Mouse (Mus musculus): ENCODE data around the gene Herc2. TPM values are rescaled to one million over a fixed set of nuclear protein-coding genes. Genes with fewer than 3 reads are reported as not detected.

Herc2 gene
- total and polyA plus RNA-seq, 2 experiments from 2014 or later, result 38.4 to 85.4 TPM

DNA sequence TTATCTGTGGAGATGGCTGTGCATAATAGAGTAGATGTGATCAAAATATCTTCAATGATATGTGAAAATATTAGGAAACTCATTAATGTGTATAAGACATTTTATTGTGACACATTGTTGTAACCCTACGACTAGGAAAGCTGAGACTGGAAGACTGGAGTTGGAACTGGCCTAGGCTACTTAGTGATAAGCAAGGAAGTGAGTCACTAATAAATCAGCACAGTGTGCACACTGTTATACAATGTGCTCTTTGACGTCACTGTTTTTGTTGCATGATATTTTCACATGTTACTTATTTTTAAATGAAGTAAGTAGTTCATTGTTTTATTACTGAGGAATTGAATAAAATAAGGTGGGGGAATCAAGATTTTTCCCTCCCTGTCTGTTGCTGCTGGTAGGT, 16.1 kb downstream of the Herc2 start:
- H3K9me3 ChIP-seq (ENCODE audit: low read length), result no peaks in the 10 kb centered on the region
- no peak overlapping the region for H3K4me2 ChIP-seq (ENCODE audit: low read depth)
- no peaks in the 10 kb centered on the region for H3K4me1 ChIP-seq (ENCODE audit: insufficient read depth)
- no peaks in the 10 kb centered on the region; the same call in 1 of the 2 replicates for H3K36me3 ChIP-seq (ENCODE audit: insufficient read depth)
- ATAC-seq, result no peak
- TF ChIP-seq CTCF (IDR thresholded peaks at IDR 0.05; ENCODE audit: low read depth), result no peak
- no peak overlapping the region for H3K27ac ChIP-seq (ENCODE audit: low read depth, low read length)
- H3K9ac ChIP-seq, result no peak overlapping the region
- no peaks in the 10 kb centered on the region for H3K27me3 ChIP-seq (ENCODE audit: insufficient read depth, low read length)
- no peak for DNase-seq
- H3K4me3 ChIP-seq (ENCODE audit: low read depth, low read length), result no peak overlapping the region
- 84% methylated on average over 2 of the region's 2 CpGs for WGBS

DNA sequence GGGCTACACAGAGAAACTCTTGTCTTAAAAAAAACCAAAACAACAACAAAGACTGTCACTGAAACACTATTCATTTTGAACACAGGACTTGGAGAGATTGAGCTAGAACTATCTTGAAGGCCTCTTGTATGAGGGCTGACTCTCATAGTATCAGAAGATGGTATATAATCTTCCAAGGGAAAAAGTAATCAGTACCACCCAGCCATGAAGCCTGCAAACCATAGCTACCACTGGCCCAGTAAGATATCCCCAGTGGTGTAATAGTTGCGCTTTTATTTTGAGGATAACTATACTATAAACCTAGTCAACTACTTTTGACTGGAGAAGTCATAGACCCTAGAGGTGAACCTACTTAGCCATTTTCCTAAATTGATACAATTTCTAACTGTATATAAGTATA, 16.6 kb downstream of the Herc2 start:
- no peak for DNase-seq
- Histone ChIP-seq H3K4me2 (ENCODE audit: low read depth) (no peak overlapping the region), H3K27me3 (ENCODE audit: insufficient read depth, low read length) (no peaks in the 10 kb centered on the region), H3K36me3 (ENCODE audit: insufficient read depth) (no peaks in the 10 kb centered on the region; the same call in 1 of the 2 replicates), H3K9ac (no peak overlapping the region), H3K27ac (ENCODE audit: low read depth, low read length) (no peak overlapping the region), H3K4me3 (ENCODE audit: low read depth, low read length) (no peak overlapping the region), H3K9me3 (ENCODE audit: low read length) (no peaks in the 10 kb centered on the region), H3K4me1 (ENCODE audit: insufficient read depth) (no peaks in the 10 kb centered on the region)
- no peak for ATAC-seq
- 98% methylated on average over 1 of the region's 1 CpGs for WGBS
- TF ChIP-seq CTCF (IDR thresholded peaks at IDR 0.05; ENCODE audit: low read depth), result no peak

DNA sequence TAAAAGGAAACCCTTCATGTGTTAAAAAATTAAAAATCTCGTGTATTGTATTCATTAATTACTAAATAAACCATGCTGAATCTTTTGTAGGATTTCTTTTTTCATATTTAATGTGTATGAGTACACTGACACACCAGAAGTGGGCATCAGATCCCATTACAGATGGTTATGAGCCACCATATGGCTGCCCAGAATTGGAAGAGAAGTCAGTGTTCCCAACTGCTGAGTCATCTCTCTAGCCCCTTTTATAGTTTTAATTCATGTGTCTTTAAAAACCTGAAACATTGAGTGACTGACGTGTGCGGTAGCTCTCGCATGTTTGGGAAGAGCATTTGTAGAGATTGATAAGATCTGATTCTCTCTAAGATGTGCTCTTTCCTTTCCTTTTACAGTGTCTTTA, 21.7 kb downstream of the Herc2 start:
- H3K4me2 ChIP-seq (ENCODE audit: low read depth), result no peak overlapping the region
- no peak for ATAC-seq
- peaks cover 3% of the 10 kb centered on the region for H3K36me3 ChIP-seq (ENCODE audit: insufficient read depth)
- H3K9ac ChIP-seq, result no peak overlapping the region
- no peaks in the 10 kb centered on the region for H3K27me3 ChIP-seq (ENCODE audit: insufficient read depth, low read length)
- TF ChIP-seq CTCF (IDR thresholded peaks at IDR 0.05; ENCODE audit: low read depth), result no peak
- 66% methylated on average over 4 of the region's 4 CpGs for whole genome bisulfite sequencing
- H3K27ac ChIP-seq (ENCODE audit: low read depth, low read length), result no peak overlapping the region
- no peaks in the 10 kb centered on the region for H3K9me3 ChIP-seq (ENCODE audit: low read length)
- peak; percentile 21 for DNase-seq
- H3K4me3 ChIP-seq (ENCODE audit: low read depth, low read length), result no peak overlapping the region
- H3K4me1 ChIP-seq (ENCODE audit: insufficient read depth), result no peaks in the 10 kb centered on the region

DNA sequence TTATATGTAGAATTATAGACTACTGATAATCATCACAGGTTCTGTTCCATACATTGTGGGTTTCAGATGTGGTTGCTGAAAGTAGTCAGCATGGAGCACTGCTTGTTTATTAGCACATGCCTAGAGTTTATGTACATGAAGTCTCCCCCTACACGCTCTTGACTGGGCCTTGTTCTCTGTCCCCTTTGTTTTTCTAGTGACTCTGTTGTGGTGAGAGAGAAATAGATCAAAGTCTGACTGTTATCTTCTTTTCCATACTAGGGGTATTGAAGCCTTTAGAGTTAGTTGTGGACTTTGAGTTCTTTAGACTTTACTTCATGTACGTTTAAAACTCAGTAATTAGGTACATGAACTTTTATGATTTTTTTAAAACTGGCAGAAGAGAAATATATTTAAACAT, 33.0 kb downstream of the Herc2 start:
- Histone ChIP-seq H3K4me1 (ENCODE audit: insufficient read depth) (no peaks in the 10 kb centered on the region), H3K4me3 (ENCODE audit: low read depth, low read length) (no peak overlapping the region), H3K36me3 (ENCODE audit: insufficient read depth) (peaks cover 41% of the 10 kb centered on the region), H3K27ac (ENCODE audit: low read depth, low read length) (no peak overlapping the region), H3K9me3 (ENCODE audit: low read length) (no peaks in the 10 kb centered on the region), H3K27me3 (ENCODE audit: insufficient read depth, low read length) (no peaks in the 10 kb centered on the region), H3K9ac (no peak overlapping the region), H3K4me2 (ENCODE audit: low read depth) (no peak overlapping the region)
- no peak for DNase-seq
- ATAC-seq, result no peak
- TF ChIP-seq CTCF (IDR thresholded peaks at IDR 0.05; ENCODE audit: low read depth), result no peak
- WGBS, result 88% methylated on average over 2 of the region's 2 CpGs

DNA sequence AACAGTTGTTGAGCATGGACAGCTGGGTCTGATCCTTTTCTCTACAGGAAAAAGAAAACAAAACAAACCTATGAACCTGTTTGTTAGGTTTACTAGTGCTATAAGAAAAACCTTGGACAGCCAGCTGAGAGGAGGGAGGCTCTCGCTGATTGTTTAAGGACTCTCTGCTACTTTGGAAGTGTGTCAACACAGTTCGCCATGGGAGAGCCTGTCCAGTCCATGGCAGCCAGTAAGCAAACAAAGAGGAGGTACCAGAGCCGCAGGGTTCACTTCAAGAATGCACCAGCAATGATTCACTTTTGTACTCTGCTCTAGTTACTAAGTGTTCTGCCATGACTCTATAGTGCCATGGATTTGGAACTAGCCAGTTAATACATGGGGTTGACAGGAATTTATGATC, 39.1 kb downstream of the Herc2 start:
- H3K4me2 ChIP-seq (ENCODE audit: low read depth), result no peak overlapping the region
- ATAC-seq (no peak), DNase-seq (no peak)
- H3K4me1 ChIP-seq (ENCODE audit: insufficient read depth), result no peaks in the 10 kb centered on the region
- no peaks in the 10 kb centered on the region for H3K27me3 ChIP-seq (ENCODE audit: insufficient read depth, low read length)
- H3K36me3 ChIP-seq (ENCODE audit: insufficient read depth), result peaks cover 70% of the 10 kb centered on the region
- H3K4me3 ChIP-seq (ENCODE audit: low read depth, low read length), result no peak overlapping the region
- no peak overlapping the region for H3K27ac ChIP-seq (ENCODE audit: low read depth, low read length)
- TF ChIP-seq CTCF (IDR thresholded peaks at IDR 0.05; ENCODE audit: low read depth), result no peak
- no peak overlapping the region for H3K9ac ChIP-seq
- 91% methylated on average over 3 of the region's 3 CpGs for WGBS
- H3K9me3 ChIP-seq (ENCODE audit: low read length), result no peaks in the 10 kb centered on the region

DNA sequence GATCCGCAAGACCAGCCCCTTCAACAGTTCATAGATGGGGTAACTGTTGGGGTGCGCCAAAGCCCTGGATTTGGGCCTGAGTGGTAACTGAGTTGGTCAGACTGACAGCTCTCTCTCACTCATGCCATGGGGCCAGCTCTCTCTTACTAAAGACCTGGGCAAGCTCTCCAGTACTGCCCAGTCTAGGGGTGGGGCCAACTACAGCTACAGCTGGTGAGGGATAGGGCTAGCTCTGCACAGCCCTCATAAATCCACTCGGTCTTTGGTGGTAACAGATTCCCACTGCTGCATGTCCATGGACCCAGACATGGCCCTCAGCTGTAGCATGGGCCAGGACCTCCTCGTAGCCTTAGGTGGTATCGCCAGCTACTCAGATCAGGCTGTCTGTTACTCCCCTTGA, 41.4 kb downstream of the Herc2 start:
- Histone ChIP-seq H3K36me3 (ENCODE audit: insufficient read depth) (peaks cover 68% of the 10 kb centered on the region), H3K9ac (no peak overlapping the region), H3K27me3 (ENCODE audit: insufficient read depth, low read length) (no peaks in the 10 kb centered on the region), H3K27ac (ENCODE audit: low read depth, low read length) (no peak overlapping the region), H3K9me3 (ENCODE audit: low read length) (no peaks in the 10 kb centered on the region), H3K4me2 (ENCODE audit: low read depth) (no peak overlapping the region), H3K4me3 (ENCODE audit: low read depth, low read length) (no peak overlapping the region), H3K4me1 (ENCODE audit: insufficient read depth) (no peaks in the 10 kb centered on the region)
- DNase-seq (no peak), ATAC-seq (no peak)
- over 99% methylated on average over 5 of the region's 5 CpGs for WGBS
- TF ChIP-seq CTCF (IDR thresholded peaks at IDR 0.05; ENCODE audit: low read depth), result no peak

DNA sequence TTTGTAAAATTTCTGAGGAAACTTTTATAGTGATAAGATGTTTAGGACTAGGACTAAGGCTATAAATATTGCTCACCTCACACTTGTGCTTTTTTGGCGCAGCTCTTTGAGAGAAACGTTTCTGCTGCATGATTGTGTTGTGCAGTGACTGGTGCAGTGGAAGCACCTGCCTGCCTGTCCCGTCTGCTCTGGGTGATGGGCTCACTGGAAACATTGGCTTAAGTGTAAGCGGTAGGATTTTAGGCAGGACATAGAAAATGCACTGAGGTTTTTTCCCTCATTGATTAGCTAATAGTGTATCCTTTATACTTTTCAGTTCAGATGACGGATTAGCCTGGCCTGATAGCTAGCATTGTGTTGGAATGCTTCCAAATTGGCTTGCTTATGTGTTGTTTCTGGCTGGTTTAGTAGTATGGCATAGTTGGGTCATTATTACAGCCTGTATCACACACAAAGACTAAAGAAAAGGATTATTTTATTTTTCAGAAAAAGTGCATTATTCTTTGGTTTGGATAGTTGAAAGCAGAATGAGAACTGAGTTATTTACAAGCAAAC, 52.4 kb downstream of the Herc2 start:
- no peak for DNase-seq
- no peak overlapping the region for H3K27ac ChIP-seq (ENCODE audit: low read depth, low read length)

More for the DNA sequence above, 52.4 kb downstream of the Herc2 start:
- no peak overlapping the region for H3K4me3 ChIP-seq (ENCODE audit: low read depth, low read length)
- no peaks in the 10 kb centered on the region for H3K9me3 ChIP-seq (ENCODE audit: low read length)
- no peak overlapping the region for H3K9ac ChIP-seq
- no peaks in the 10 kb centered on the region for H3K27me3 ChIP-seq (ENCODE audit: insufficient read depth, low read length)
- WGBS, result 27% methylated on average over 5 of the region's 5 CpGs
- no peak overlapping the region for H3K4me2 ChIP-seq (ENCODE audit: low read depth)
- H3K4me1 ChIP-seq (ENCODE audit: insufficient read depth), result no peaks in the 10 kb centered on the region
- ATAC-seq, result no peak
- TF ChIP-seq CTCF (IDR thresholded peaks at IDR 0.05; ENCODE audit: low read depth), result no peak
- peaks cover 57% of the 10 kb centered on the region for H3K36me3 ChIP-seq (ENCODE audit: insufficient read depth)

Data from forebrain, postnatal 0 days (tissue).